Mouse (Mus musculus): Measurements from ENCODE around the gene Aifm3. TPM values are rescaled to one million over a fixed set of nuclear protein-coding genes. Genes with fewer than 3 reads are reported as not detected.
A peak's percentile ranks its signal among the peaks of the same experiment; 100 is the strongest.
"Not testable (repeated sequence)": the region's sequence is repeated elsewhere in the genome, so short reads cannot be mapped to it uniquely, and the experiment has no call there.

The Aifm3 gene
- polyA plus RNA-seq, 1 experiment: 4.6 TPM

GRCm38 (mm10) chr16:17502681-17503080 lies 13.3 kb downstream of the Aifm3 start:
- H3K27ac ChIP-seq (ENCODE audit: control insufficient read depth, insufficient read depth, low read depth, low read length): no peak overlapping the region
- no peak for TF ChIP-seq CTCF (IDR thresholded peaks at IDR 0.05; ENCODE audit: control insufficient read depth, insufficient read depth, insufficient replicate concordance, low read depth, low read length)
- no peak for TF ChIP-seq POLR2A (IDR thresholded peaks at IDR 0.05; ENCODE audit: control insufficient read depth, low read depth, low read length)
- H3K4me1 ChIP-seq (ENCODE audit: control insufficient read depth, insufficient read depth, low read length): no peaks in the 10 kb centered on the region
- no peak overlapping the region for H3K4me3 ChIP-seq (ENCODE audit: control insufficient read depth, low read depth, low read length)
- no peaks in the 10 kb centered on the region for H3K27me3 ChIP-seq (ENCODE audit: control insufficient read depth, insufficient read depth, low read length)
- no peaks in the 10 kb centered on the region for H3K36me3 ChIP-seq (ENCODE audit: control insufficient read depth, insufficient read depth, low read length)

GRCm38 (mm10) chr16:17507018-17507552 lies 17.7 kb downstream of the Aifm3 start:
- Histone ChIP-seq H3K36me3 (ENCODE audit: control insufficient read depth, insufficient read depth, low read length) (no peaks in the 10 kb centered on the region), H3K4me3 (ENCODE audit: control insufficient read depth, low read depth, low read length) (no peak overlapping the region), H3K27ac (ENCODE audit: control insufficient read depth, insufficient read depth, low read depth, low read length) (no peak overlapping the region), H3K4me1 (ENCODE audit: control insufficient read depth, insufficient read depth, low read length) (peaks cover 5% of the 10 kb centered on the region), H3K27me3 (ENCODE audit: control insufficient read depth, insufficient read depth, low read length) (no peaks in the 10 kb centered on the region)
- TF ChIP-seq CTCF (IDR thresholded peaks at IDR 0.05; ENCODE audit: control insufficient read depth, insufficient read depth, insufficient replicate concordance, low read depth, low read length) (no peak), POLR2A (IDR thresholded peaks at IDR 0.05; ENCODE audit: control insufficient read depth, low read depth, low read length) (no peak)

DNA sequence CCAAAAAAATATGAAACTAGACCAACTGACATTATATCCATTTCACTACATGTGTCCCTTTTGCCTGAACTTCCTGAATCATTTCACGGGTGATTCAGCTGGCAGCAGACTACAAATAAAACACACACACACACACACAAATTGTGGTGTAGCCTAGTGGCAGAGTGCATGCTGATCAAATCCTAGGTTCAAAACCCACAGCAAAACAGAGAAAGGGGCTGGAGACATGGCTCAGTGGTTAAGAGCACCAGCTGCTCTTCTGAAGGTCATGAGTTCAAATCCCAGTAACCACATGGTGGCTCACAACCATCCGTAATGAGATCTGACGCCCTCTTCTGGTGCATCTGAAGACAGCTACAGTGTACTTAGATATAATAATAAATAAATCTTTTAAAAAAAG lies 18.6 kb downstream of the Aifm3 start:
- not testable (repeated sequence) for H3K4me1 ChIP-seq (ENCODE audit: control insufficient read depth, insufficient read depth, low read length); H3K27me3 ChIP-seq (ENCODE audit: control insufficient read depth, insufficient read depth, low read length); H3K36me3 ChIP-seq (ENCODE audit: control insufficient read depth, insufficient read depth, low read length); H3K27ac ChIP-seq (ENCODE audit: control insufficient read depth, insufficient read depth, low read depth, low read length)
- peak overlapping the region; percentile 87; the same call in 1 of the 2 replicates for H3K4me3 ChIP-seq (ENCODE audit: control insufficient read depth, low read depth, low read length)

DNA sequence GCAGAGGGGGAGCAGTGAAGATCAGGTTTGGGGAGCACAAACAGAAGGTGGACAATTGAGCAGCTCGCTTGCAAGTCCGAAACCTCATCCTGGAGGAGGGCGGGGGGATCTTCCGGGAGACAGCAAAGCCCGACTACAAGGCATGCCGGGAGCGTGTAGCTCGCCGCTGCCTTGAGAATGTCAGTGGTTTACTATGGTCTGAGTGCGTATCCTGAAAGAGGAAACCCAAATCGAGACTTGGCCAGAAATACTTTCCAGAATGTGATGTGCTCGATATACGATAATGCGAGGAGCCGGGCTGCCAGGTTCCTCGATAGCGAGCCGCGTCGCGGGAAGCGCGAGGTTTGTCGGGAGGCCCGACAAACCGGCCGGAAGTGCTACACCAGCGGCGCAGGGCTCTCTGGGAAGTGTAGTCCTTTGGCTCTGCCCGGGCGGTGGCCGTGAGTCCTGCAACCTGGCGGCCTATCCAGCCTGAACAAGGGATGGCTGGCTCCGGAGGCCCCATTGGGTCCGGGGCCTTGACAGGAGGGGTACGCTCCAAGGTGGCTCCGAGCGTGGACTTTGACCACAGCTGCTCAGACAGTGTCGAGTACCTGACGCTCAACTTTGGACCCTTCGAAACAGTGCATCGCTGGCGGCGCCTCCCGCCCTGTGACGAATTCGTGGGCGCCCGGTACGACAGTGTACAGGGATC lies 19.3 kb downstream of the Aifm3 start, which contains the start of gene Lztr1:
Gene Lztr1, plus strand, starts transcription at position 143 of the 694 bp plus-strand sequence.
- peaks cover 5% of the 10 kb centered on the region for H3K4me1 ChIP-seq (ENCODE audit: control insufficient read depth, insufficient read depth, low read length)
- H3K36me3 ChIP-seq (ENCODE audit: control insufficient read depth, insufficient read depth, low read length): no peaks in the 10 kb centered on the region
- H3K4me3 ChIP-seq (ENCODE audit: control insufficient read depth, low read depth, low read length): peak within 1 kb of the TSS; percentile 87
- TF ChIP-seq POLR2A (IDR thresholded peaks at IDR 0.05; ENCODE audit: control insufficient read depth, low read depth, low read length) (peak; percentile 44; the same call in 1 of the 2 replicates), CTCF (IDR thresholded peaks at IDR 0.05; ENCODE audit: control insufficient read depth, insufficient read depth, insufficient replicate concordance, low read depth, low read length) (no peak)
- peak within 1 kb of the TSS; percentile 95 for H3K27ac ChIP-seq (ENCODE audit: control insufficient read depth, insufficient read depth, low read depth, low read length)
- H3K27me3 ChIP-seq (ENCODE audit: control insufficient read depth, insufficient read depth, low read length): no peaks in the 10 kb centered on the region

GRCm38 (mm10) chr16:17509240-17509597 lies 19.8 kb downstream of the Aifm3 start:
- no peaks in the 10 kb centered on the region for H3K36me3 ChIP-seq (ENCODE audit: control insufficient read depth, insufficient read depth, low read length)
- peak overlapping the region; percentile 46; the same call in 1 of the 2 replicates for H3K27ac ChIP-seq (ENCODE audit: control insufficient read depth, insufficient read depth, low read depth, low read length)
- peaks cover 5% of the 10 kb centered on the region for H3K4me1 ChIP-seq (ENCODE audit: control insufficient read depth, insufficient read depth, low read length)
- TF ChIP-seq CTCF (IDR thresholded peaks at IDR 0.05; ENCODE audit: control insufficient read depth, insufficient read depth, insufficient replicate concordance, low read depth, low read length) (no peak), POLR2A (IDR thresholded peaks at IDR 0.05; ENCODE audit: control insufficient read depth, low read depth, low read length) (no peak)
- peak overlapping the region; percentile 87 for H3K4me3 ChIP-seq (ENCODE audit: control insufficient read depth, low read depth, low read length)
- H3K27me3 ChIP-seq (ENCODE audit: control insufficient read depth, insufficient read depth, low read length): no peaks in the 10 kb centered on the region

DNA sequence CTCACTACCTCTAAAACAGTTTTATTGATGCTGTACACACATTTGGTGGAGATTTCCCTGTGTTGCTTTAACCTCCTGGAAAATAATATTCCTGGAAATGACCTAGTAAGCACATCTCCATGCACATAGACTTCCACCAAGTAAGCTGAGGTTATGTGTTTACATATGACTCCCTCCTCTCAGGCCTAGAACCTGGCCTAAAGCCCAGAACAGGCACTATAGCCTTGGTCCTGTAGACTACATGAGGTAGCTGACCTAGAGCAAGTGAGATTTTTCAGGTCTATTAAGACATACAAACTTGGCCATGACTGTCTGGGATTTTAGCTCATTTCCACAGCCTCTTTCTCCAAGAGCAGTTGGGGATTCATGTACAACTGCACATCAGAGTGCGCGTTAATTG lies 20.7 kb downstream of the Aifm3 start:
- TF ChIP-seq POLR2A (IDR thresholded peaks at IDR 0.05; ENCODE audit: control insufficient read depth, low read depth, low read length) (no peak), CTCF (IDR thresholded peaks at IDR 0.05; ENCODE audit: control insufficient read depth, insufficient read depth, insufficient replicate concordance, low read depth, low read length) (no peak)
- Histone ChIP-seq H3K4me3 (ENCODE audit: control insufficient read depth, low read depth, low read length) (no peak overlapping the region), H3K36me3 (ENCODE audit: control insufficient read depth, insufficient read depth, low read length) (no peaks in the 10 kb centered on the region), H3K27me3 (ENCODE audit: control insufficient read depth, insufficient read depth, low read length) (no peaks in the 10 kb centered on the region), H3K4me1 (ENCODE audit: control insufficient read depth, insufficient read depth, low read length) (peaks cover 5% of the 10 kb centered on the region), H3K27ac (ENCODE audit: control insufficient read depth, insufficient read depth, low read depth, low read length) (no peak overlapping the region)

DNA sequence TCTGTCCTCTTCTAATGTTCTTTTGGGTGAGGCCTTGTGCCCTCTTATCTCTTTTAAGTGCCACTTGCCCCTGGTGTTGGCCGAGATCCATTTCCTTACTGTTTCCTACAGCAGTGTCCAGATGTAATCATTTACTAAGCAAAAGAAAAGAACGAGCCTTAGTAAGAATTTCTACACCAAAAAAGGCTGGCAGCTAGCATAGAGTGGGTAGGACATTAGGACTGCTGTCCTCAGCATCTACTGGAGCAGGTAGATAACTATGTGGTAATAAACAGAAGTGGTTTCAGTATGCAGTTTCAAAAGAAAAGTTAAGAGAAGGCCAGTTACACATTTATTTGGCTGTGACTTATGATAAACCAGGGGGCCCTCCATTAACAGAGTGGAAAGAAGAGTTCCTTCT lies 21.3 kb downstream of the Aifm3 start:
- Histone ChIP-seq H3K36me3 (ENCODE audit: control insufficient read depth, insufficient read depth, low read length) (no peaks in the 10 kb centered on the region), H3K4me1 (ENCODE audit: control insufficient read depth, insufficient read depth, low read length) (peaks cover 5% of the 10 kb centered on the region), H3K4me3 (ENCODE audit: control insufficient read depth, low read depth, low read length) (no peak overlapping the region), H3K27me3 (ENCODE audit: control insufficient read depth, insufficient read depth, low read length) (no peaks in the 10 kb centered on the region), H3K27ac (ENCODE audit: control insufficient read depth, insufficient read depth, low read depth, low read length) (no peak overlapping the region)
- TF ChIP-seq CTCF (IDR thresholded peaks at IDR 0.05; ENCODE audit: control insufficient read depth, insufficient read depth, insufficient replicate concordance, low read depth, low read length): no peak
- no peak for TF ChIP-seq POLR2A (IDR thresholded peaks at IDR 0.05; ENCODE audit: control insufficient read depth, low read depth, low read length)
